Mouse (Mus musculus) stomach, embryonic 14.5 days (tissue): Measurements from ENCODE around the gene Car14. TPM values are rescaled to one million over a fixed set of nuclear protein-coding genes. Genes with fewer than 3 reads are reported as not detected.

Source experiments
- polyA plus RNA-seq: library from polyadenylated mRNA; unstranded; fragments of >200 nt; fragmentation: Nextera tagmentation; extraction: Ambion mirVana; gene quantifications from 2 replicates; pipeline ENCODE4 v1.2.1, GENCODE M21; 2014

Gene Car14
- polyA plus RNA-seq, 1 experiment from 2014 or later = 2.9 TPM

Other genes starting within 250 kb of the Car14 start
- gene Mcl1, start 245.9 kb downstream of the Car14 start, polyA plus RNA-seq = 47.0 and 61.2 TPM in 2 replicates
- 3.1 and 5.3 TPM in 2 replicates for gene Adamtsl4, start 216.8 kb downstream of the Car14 start, polyA plus RNA-seq
- gene Ecm1, start 165.1 kb downstream of the Car14 start, polyA plus RNA-seq = 27.0 and 35.8 TPM in 2 replicates
- gene Tars2, start 144.5 kb downstream of the Car14 start, polyA plus RNA-seq = 46.8 and 47.5 TPM in 2 replicates
- gene Rprd2, start 85.8 kb downstream of the Car14 start, polyA plus RNA-seq = 24.8 and 24.9 TPM in 2 replicates
- 54.2 and 55.5 TPM in 2 replicates for gene Prpf3, start 48.8 kb downstream of the Car14 start, polyA plus RNA-seq
- gene Mrps21, start 33.2 kb downstream of the Car14 start, polyA plus RNA-seq = 339 and 352 TPM in 2 replicates
- 5.3 and 5.6 TPM in 2 replicates for gene Ciart, start 22.4 kb downstream of the Car14 start, polyA plus RNA-seq
- 26.7 and 28.0 TPM in 2 replicates for gene BC028528, start 12.7 kb downstream of the Car14 start, polyA plus RNA-seq
- 32.7 and 40.2 TPM in 2 replicates for gene Aph1a, start 10.7 kb downstream of the Car14 start, polyA plus RNA-seq
- gene Anp32e, start 24.6 kb upstream of the Car14 start, polyA plus RNA-seq = 54.2 and 61.7 TPM in 2 replicates
- 31.3 and 36.3 TPM in 2 replicates for gene Plekho1, start 91.3 kb upstream of the Car14 start, polyA plus RNA-seq
- 22.5 and 26.8 TPM in 2 replicates for gene Vps45, start 153.8 kb upstream of the Car14 start, polyA plus RNA-seq
- 13.9 and 16.2 TPM in 2 replicates for gene Otud7b, start 199.8 kb upstream of the Car14 start, polyA plus RNA-seq